Mouse (Mus musculus) neural tube, embryonic 15.5 days (tissue): ENCODE measurements at regions not wholly inside any gene's neighbourhood (a gene's known extent, or its start where the extent isn't known, plus 50 kb on each side); places are given as distances from the start of the nearest gene placed in this dataset.

Experiments used
- ATAC-seq: fragments of 200-750 bp; cut with Nextera tagmentation; 2 replicates; pipeline ENCODE4 v1.8.0; 2017; ENCODE audit warnings: mild to moderate bottlenecking, moderate TSS enrichment, moderate library complexity; ENCODE audit not compliant: low FRiP score
- H3K27ac ChIP-seq: fragments of 300-500 bp; sonication (generic); replicated peaks from 2 replicates; pipeline ENCODE4 v1.5.1; 2015; ENCODE audit warnings: mild to moderate bottlenecking, inconsistent platforms
- H3K27me3 ChIP-seq: fragments of 300-500 bp; sonication (generic); replicated peaks from 2 replicates; pipeline ENCODE4 v1.6.1; 2015; ENCODE audit warnings: inconsistent platforms
- H3K36me3 ChIP-seq: fragments of 300-500 bp; sonication (generic); 2 replicates; pipeline ENCODE4 v1.6.1; 2015; ENCODE audit warnings: inconsistent platforms
- H3K4me1 ChIP-seq: fragments of 300-500 bp; sonication (generic); 2 replicates; pipeline ENCODE4 v1.6.1; 2015; ENCODE audit warnings: inconsistent platforms
- H3K4me2 ChIP-seq: fragments of 300-500 bp; sonication (generic); 2 replicates; pipeline ENCODE4 v1.6.1; 2015; ENCODE audit warnings: inconsistent platforms, mild to moderate bottlenecking, moderate library complexity
- H3K4me3 ChIP-seq: fragments of 300-500 bp; sonication (generic); replicated peaks from 2 replicates; pipeline ENCODE4 v1.5.1; 2015; ENCODE audit warnings: mild to moderate bottlenecking, inconsistent platforms
- H3K9ac ChIP-seq: fragments of 300-500 bp; sonication (generic); replicated peaks from 2 replicates; pipeline ENCODE4 v1.6.1; 2015; ENCODE audit warnings: mild to moderate bottlenecking, inconsistent platforms
- H3K9me3 ChIP-seq: fragments of 300-500 bp; sonication (generic); replicated peaks from 2 replicates; pipeline ENCODE4 v1.6.1; 2016; ENCODE audit warnings: inconsistent platforms
- WGBS: fragments of 180-500 bp; shearing (Covaris S2); methylation state at CpG from one replicate; pipeline ENCODE4 v1.1.7; 2015; ENCODE audit warnings: mixed read lengths; 5-methylcytosine and 5-hydroxymethylcytosine counted together

DNA sequence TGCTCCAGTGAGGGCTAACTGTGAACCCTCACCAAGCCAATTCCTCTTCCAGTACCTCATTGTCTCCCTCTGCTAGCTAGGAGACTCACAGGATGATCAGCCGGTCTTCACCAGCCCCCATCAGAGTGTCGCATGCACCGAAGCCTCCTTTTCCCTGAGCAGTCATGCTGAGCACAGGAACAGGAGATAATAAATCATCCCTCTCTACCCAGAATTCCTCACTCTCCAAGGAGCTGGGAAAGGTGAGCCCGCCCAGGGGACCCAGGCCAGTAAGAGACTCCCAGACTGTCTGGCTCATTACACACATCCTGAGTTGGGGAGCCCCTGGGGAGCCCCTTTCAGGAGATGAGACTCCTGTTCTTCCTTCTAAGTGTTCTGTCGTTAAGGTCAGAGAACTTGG is 171.7 kb downstream of the Cartpt start:
- Histone ChIP-seq H3K9me3 (no peaks in the 10 kb centered on the region), H3K27ac (no peak overlapping the region), H3K4me3 (no peak overlapping the region), H3K4me2 (no peak overlapping the region), H3K27me3 (no peaks in the 10 kb centered on the region), H3K4me1 (peaks cover 12% of the 10 kb centered on the region), H3K36me3 (no peaks in the 10 kb centered on the region), H3K9ac (no peak overlapping the region)
- 20% methylated on average over 5 of the region's 5 CpGs for WGBS
- no peak for ATAC-seq

DNA sequence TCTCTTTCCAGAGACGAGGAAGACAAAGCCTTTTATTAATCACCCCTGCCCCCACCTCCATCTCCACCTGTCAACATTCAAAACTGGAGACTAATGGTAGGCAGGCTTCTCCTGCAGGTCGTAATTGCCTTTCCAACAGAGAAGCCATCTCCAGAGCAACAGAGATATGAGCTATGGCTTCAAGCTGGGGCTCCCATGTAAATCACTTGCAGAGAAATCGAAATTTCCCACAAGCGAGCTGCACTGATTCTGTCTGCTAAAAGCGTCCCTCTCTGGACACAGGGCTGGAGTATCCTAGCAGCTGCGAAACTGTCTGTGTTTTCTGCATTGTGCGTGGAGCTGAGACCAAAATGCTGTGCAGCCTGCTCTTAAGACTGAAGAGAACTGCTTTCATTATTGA is 176.6 kb downstream of the Cartpt start:
- H3K36me3 ChIP-seq = no peaks in the 10 kb centered on the region
- 29% methylated on average over 7 of the region's 7 CpGs for WGBS
- H3K9me3 ChIP-seq = no peaks in the 10 kb centered on the region
- peak overlapping the region; percentile 43; the same call in 1 of the 2 replicates for H3K27ac ChIP-seq
- H3K27me3 ChIP-seq = no peaks in the 10 kb centered on the region
- no peak overlapping the region for H3K4me3 ChIP-seq
- peak overlapping the region; percentile 29 for H3K4me2 ChIP-seq
- peak; percentile 35; the same call in 1 of the 2 replicates for ATAC-seq
- H3K4me1 ChIP-seq = peaks cover 20% of the 10 kb centered on the region
- no peak overlapping the region for H3K9ac ChIP-seq

DNA sequence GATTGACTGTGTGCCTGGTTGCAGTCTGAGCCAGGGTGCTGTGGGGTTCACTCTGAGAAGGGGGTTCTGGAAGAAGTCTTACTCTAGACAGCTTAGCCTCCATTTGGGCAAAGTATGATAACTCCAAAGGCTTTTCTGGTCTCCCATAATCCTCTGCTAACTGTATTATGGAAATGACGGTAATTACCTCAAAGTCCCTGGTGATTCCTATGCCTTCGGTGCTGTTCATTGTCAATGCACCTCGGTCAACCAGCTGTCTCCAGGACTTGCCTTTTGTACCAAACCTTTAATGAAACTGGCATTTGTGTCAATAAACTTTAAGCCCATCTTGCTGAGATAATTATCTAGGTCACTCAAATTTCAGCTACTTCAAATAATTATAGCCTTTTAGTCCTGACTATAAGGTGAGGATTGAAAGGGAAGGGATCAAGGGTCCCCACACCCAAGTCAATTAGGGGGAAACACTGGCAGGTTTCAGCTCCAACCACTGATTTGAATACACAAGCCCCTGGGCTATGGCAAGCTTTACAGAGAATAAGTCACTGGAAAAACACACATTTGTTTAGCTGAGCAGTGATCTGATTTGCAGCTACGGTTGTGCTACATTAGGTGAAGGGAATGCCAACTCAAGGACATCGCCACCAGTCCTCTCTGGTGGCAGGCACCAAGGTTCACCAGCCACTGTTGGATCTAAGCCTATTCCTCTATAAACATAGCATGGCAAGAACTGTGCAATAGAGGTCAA is 177.5 kb downstream of the Cartpt start:
- ATAC-seq = 0 out of 2 replicates have a peak, but pooled peaks have one; percentile 16
- Histone ChIP-seq H3K27me3 (no peaks in the 10 kb centered on the region), H3K9me3 (no peaks in the 10 kb centered on the region), H3K4me2 (no peak overlapping the region), H3K36me3 (no peaks in the 10 kb centered on the region), H3K4me1 (peaks cover 13% of the 10 kb centered on the region), H3K4me3 (no peak overlapping the region), H3K27ac (peak overlapping the region; percentile 18; the same call in 1 of the 2 replicates), H3K9ac (no peak overlapping the region)
- 34% methylated on average over 5 of the region's 5 CpGs for WGBS

- Histone ChIP-seq H3K36me3 (no peaks in the 10 kb centered on the region), H3K9ac (no peak overlapping the region), H3K27me3 (no peaks in the 10 kb centered on the region), H3K4me1 (peaks cover 13% of the 10 kb centered on the region), H3K4me2 (no peak overlapping the region), H3K4me3 (no peak overlapping the region), H3K9me3 (no peaks in the 10 kb centered on the region), H3K27ac (no peak overlapping the region)
- ATAC-seq = no peak
- 75% methylated on average over 3 of the region's 3 CpGs for WGBS
Measured at GRCm38 (mm10) chr13:99720566-99720965, 180.3 kb downstream of the Cartpt start.

DNA sequence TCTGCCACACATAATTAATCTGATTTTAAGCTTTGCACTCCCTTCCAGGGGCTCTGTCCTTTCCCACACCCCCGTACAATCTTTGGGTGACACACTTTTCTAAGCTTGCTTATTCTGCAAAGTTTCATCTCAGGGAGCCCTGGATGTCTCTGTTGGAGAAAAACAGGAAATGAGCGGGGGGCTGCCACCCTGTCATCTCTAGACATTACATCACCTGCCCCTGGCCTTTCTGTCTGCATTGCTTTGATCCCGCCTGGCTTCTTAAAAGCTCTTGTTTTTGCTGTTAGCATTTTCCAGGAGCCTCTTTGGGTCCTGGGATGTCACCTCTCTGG is 180.2 kb upstream of the Map1b start:
- ATAC-seq = no peak
- Histone ChIP-seq H3K36me3 (no peaks in the 10 kb centered on the region), H3K27ac (no peak overlapping the region), H3K27me3 (no peaks in the 10 kb centered on the region), H3K9me3 (no peaks in the 10 kb centered on the region), H3K4me2 (no peak overlapping the region), H3K4me3 (no peak overlapping the region), H3K9ac (no peak overlapping the region), H3K4me1 (no peaks in the 10 kb centered on the region)
- 68% methylated on average over 3 of the region's 3 CpGs for WGBS

DNA sequence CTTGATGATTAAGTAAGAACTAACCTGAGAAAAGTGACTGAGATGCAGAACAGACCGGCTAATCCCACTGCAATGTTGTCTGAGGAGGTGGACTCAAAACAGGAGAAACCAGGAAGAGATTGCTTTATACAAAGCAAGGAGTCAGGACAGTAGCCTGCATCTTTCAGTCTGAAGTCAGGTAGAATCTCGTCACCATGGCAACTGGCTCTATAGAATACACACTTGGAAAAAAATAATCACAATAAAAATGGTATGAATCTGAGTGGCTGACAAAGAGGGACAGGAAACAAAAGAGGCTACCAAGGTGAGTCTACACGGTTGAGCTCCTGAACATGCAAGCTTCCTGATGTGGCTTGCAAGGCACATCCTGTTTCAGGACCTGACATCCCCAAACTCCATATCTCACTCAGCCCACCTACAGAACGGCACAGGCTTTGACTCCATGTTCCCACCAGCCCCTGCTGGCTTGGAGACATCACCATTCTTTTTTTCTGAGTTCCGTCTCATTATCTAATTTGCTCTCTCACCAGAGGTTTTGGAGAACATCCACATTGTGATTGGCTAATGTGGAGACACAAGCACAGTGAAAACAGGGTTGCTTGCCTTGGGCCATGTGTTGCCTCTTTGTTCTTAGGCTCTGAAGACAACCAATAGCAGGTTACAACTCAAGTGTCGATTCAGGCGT is 179.7 kb upstream of the Map1b start:
- H3K9me3 ChIP-seq = no peaks in the 10 kb centered on the region
- ATAC-seq = no peak
- no peaks in the 10 kb centered on the region for H3K4me1 ChIP-seq
- no peak overlapping the region for H3K27ac ChIP-seq
- no peak overlapping the region for H3K4me3 ChIP-seq
- no peak overlapping the region for H3K4me2 ChIP-seq
- 68% methylated on average over 7 of the region's 7 CpGs for WGBS
- no peak overlapping the region for H3K9ac ChIP-seq
- H3K36me3 ChIP-seq = no peaks in the 10 kb centered on the region
- H3K27me3 ChIP-seq = no peaks in the 10 kb centered on the region

GRCm38 (mm10) chr13:99679934-99680333 is 163.6 kb upstream of the Map1b start:
- no peaks in the 10 kb centered on the region for H3K27me3 ChIP-seq
- no peak overlapping the region for H3K4me2 ChIP-seq
- H3K4me1 ChIP-seq = no peaks in the 10 kb centered on the region
- WGBS = 86% methylated on average over 3 of the region's 3 CpGs
- no peaks in the 10 kb centered on the region for H3K36me3 ChIP-seq
- no peak overlapping the region for H3K27ac ChIP-seq
- H3K9ac ChIP-seq = no peak overlapping the region
- H3K4me3 ChIP-seq = no peak overlapping the region
- H3K9me3 ChIP-seq = no peaks in the 10 kb centered on the region
- no peak for ATAC-seq

- Histone ChIP-seq H3K36me3 (no peaks in the 10 kb centered on the region), H3K27me3 (no peaks in the 10 kb centered on the region), H3K9ac (no peak overlapping the region), H3K27ac (no peak overlapping the region), H3K4me3 (no peak overlapping the region), H3K4me2 (no peak overlapping the region), H3K4me1 (no peaks in the 10 kb centered on the region), H3K9me3 (no peaks in the 10 kb centered on the region)
- 44% methylated on average over 2 of the region's 2 CpGs for WGBS
- ATAC-seq = no peak
Measured at GRCm38 (mm10) chr13:99679430-99679829, 163.1 kb upstream of the Map1b start.

DNA sequence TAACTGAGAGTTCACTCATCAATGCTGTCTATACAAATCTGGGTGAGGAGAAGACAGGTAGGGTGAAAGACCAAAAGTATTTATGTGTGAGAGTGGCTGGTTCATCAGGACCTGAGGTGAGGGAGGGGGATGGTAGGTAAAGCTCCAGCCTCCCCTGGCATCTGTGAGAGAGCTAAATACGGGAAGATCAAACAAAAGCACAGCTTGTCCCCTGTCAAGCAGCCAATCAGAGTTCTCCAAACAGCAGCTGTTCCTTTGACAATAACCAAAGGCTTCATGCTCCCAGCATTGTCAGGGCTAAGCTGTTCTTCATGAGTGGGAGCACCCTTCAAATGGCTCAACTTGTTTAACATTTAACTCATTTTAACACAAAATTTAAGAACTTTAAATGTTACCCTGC is 160.1 kb upstream of the Map1b start:
- WGBS = 0% methylated on average over 1 of the region's 1 CpGs
- H3K36me3 ChIP-seq = no peaks in the 10 kb centered on the region
- no peaks in the 10 kb centered on the region for H3K9me3 ChIP-seq
- H3K4me3 ChIP-seq = no peak overlapping the region
- H3K27me3 ChIP-seq = no peaks in the 10 kb centered on the region
- H3K4me1 ChIP-seq = peaks cover 4% of the 10 kb centered on the region
- no peak overlapping the region for H3K9ac ChIP-seq
- no peak overlapping the region for H3K4me2 ChIP-seq
- no peak overlapping the region for H3K27ac ChIP-seq
- no peak for ATAC-seq

DNA sequence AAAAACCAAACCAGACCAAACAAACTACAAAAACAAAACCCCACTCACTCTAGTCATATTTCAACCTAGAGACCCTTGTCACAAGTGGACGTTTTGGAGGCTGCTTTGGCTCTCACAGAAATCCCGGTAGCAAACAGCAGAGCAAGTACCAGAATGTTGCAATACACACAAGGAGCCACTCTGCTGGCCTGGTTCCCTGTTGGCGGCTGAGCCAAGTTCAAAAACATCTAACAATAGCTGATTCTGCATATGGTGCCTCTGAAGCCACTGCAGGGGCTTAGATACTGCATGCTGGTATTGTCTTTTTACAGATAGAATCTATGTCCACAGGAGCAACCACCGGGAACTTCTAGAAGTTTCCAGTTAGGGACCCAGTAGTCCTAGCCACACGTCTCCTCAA is 159.6 kb upstream of the Map1b start:
- Histone ChIP-seq H3K4me1 (peaks cover 9% of the 10 kb centered on the region), H3K9ac (no peak overlapping the region), H3K9me3 (no peaks in the 10 kb centered on the region), H3K27ac (no peak overlapping the region), H3K4me3 (no peak overlapping the region), H3K4me2 (no peak overlapping the region), H3K27me3 (no peaks in the 10 kb centered on the region), H3K36me3 (no peaks in the 10 kb centered on the region)
- no peak for ATAC-seq
- 64% methylated on average over 5 of the region's 5 CpGs for WGBS

DNA sequence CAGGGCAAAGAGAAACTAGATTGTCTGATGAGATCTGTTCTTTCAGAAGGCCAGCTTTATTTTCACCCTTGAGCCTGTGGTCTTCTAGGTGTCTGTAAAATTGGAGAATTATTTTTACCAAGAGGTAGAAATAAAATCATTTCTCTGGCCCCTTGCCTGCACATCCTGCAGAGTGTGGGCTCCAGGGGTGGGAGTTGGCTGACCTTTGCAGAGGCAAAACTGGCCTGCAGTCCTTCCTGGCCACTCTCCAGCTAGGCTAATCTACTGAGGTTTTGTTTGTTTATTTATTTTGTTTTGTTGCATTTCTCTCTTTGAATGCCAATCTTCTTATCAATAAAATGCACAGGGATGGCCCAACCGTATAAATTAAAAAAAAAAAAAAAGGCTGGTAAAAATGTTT is 156.4 kb upstream of the Map1b start:
- peaks cover 19% of the 10 kb centered on the region for H3K4me1 ChIP-seq
- no peak for ATAC-seq
- 85% methylated on average over 1 of the region's 1 CpGs for WGBS

GRCm38 (mm10) chr13:99671747-99672146 is 155.4 kb upstream of the Map1b start:
- no peak for ATAC-seq
- Histone ChIP-seq H3K4me3 (no peak overlapping the region), H3K27me3 (no peaks in the 10 kb centered on the region), H3K4me1 (peaks cover 19% of the 10 kb centered on the region), H3K9ac (no peak overlapping the region), H3K9me3 (no peaks in the 10 kb centered on the region), H3K36me3 (no peaks in the 10 kb centered on the region), H3K4me2 (no peak overlapping the region), H3K27ac (no peak overlapping the region)
- 43% methylated on average over 10 of the region's 10 CpGs for WGBS

More for the DNA sequence above, 156.4 kb upstream of the Map1b start:
- no peak overlapping the region for H3K4me2 ChIP-seq
- H3K9me3 ChIP-seq = no peaks in the 10 kb centered on the region
- no peak overlapping the region for H3K27ac ChIP-seq
- H3K4me3 ChIP-seq = no peak overlapping the region
- no peak overlapping the region for H3K9ac ChIP-seq
- H3K36me3 ChIP-seq = no peaks in the 10 kb centered on the region
- no peaks in the 10 kb centered on the region for H3K27me3 ChIP-seq
